Mouse (Mus musculus): ENCODE data around the gene Rhoh.

Rhoh gene

DNA sequence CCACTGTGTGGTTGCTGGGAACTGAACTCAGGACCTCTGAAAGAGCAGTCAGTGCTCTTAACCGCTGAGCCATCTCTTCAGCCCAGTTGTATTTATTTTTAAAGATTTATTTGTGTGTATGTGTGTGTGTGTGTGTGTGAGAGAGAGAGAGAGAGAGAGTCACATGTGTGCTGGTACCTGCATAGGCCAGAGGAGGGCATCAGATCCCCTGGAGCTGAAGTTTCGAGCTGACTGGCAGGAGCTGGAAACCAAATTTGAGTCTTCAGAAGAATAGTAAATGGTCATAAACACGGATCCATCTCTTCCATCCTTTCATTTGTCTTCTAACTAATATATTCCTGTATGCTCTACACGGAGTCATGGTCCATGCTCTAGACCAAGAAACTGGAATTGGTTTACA, 72.2 kb downstream of the Rhoh start:
- no peak for DNase-seq

DNA sequence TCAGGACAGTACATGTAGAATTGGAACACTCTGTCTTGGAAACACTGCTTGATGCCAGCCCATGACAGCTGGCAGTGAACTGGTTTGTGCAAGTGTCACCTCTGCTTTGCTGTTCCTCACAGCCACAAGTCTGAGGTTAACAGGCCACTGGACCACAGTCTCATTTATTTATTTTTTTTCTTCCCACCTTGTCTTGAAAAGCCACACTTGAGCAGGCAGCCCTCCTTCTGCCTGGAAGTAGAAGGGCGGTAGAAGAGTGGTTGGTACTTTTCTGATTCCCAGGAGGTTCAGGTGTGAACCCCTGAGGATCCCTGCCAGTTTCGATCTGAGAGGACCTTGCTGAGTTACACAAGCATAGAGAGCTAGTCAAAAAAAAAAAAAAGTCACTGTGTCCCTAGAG, 72.8 kb downstream of the Rhoh start:
- DNase-seq, result no peak

DNA sequence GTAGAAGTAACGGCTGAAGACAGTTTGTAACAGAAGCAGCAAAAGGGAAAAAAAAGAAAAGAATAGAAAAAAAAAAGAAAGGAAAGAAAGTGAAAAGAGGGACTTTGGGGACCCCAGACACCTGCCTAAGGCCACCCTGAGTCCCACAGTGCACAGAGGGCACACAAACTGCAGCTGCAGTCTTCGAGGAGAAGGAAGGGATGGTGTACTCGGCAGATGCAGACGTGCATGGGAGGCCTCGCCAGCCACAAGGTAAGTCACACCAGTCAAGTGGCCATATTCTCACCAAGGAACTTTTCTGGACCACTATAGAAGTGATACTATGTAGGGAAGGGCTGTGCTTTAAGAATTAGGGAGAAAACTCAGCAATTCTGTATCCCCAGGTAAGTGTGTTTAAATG, 73.8 kb downstream of the Rhoh start, which contains the start of gene Chrna9:
TSS of gene Chrna9 (plus strand) at position 139 of the 400 bp plus-strand sequence.
- DNase-seq, result no peak

DNA sequence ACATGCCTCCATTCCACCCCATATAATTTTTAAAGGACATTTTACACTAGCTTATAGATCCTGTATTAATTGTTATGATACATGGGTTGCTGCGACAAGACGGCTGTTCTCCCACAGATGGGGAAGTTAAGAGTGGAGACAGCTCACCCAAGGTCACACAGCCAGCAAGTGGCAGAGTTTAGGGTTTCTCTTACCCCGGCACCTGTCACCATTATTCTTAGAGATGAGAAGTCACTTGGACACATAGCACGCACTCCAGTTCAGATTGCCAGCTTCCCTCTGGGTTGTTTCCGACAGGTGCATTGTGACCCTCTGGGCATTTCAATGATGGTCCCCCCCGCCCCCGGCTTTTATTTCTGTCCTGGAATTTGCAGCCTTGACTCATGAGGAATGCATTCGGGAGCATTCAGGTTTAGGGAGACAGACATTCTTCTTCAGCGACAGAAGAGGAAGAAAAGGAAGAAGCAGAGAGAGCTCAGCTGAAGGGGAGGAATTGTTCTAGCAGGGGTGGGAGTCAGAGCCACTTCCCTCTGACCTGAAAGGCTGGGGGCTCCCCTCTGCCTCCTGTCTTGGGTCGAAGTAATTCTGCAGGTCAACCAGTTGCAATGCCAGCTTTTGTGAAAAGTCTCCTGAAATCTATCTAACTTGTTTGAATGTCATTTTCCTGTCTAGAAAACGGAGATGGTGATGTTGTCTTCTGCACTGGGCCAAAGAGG, 76.2 kb downstream of the Rhoh start:
- no peak for DNase-seq

- DNase-seq, result peak; percentile 88 to 89
These were observed 77.1 kb downstream of the Rhoh start for GRCm38 (mm10) chr5:65937998-65938715.

- no peak for DNase-seq
These were observed 80.1 kb downstream of the Rhoh start for GRCm38 (mm10) chr5:65941145-65941544.

All from kidney, postnatal 4 days (tissue).